Mouse (Mus musculus) Muller cell, postnatal 12 days (primary cell): ENCODE measurements at regions not wholly inside any gene's neighbourhood (a gene's known extent, or its start where the extent isn't known, plus 50 kb on each side); places are given as distances from the start of the nearest gene placed in this dataset.
A peak's percentile ranks its signal among the peaks of the same experiment; 100 is the strongest.

ENCODE experiments used
- DNase-seq: peaks from one replicate; pipeline ENCODE4 v3.0.0-alpha.2; 2015; ENCODE audit errors: inconsistent ontology term

- DNase-seq: no peak
Measured at GRCm38 (mm10) chr5:91456924-91457323, 54.1 kb upstream of the Btc start.

GRCm38 (mm10) chr5:91464876-91465508 lies 52.4 kb upstream of the Parm1 start:
- DNase-seq: peak; percentile 25
